Mouse (Mus musculus) liver, postnatal 0 days (tissue): ENCODE measurements around the gene Gsap. TPM values are rescaled to one million over a fixed set of nuclear protein-coding genes. Genes with fewer than 3 reads are reported as not detected.
A peak's percentile ranks its signal among the peaks of the same experiment; 100 is the strongest.

Source experiments
- ATAC-seq: fragments of 200-750 bp; cut with Nextera tagmentation; 2 replicates; pipeline ENCODE4 v1.8.0; 2017; ENCODE audit warnings: mild to moderate bottlenecking, moderate library complexity
- DNase-seq: peaks from one replicate; pipeline ENCODE4 v3.0.0-alpha.2; 2016
- H3K27ac ChIP-seq: fragments of 300-500 bp; sonication (generic); 2 replicates; pipeline ENCODE4 v1.5.1; 2014; ENCODE audit warnings: antibody characterized with exemption, moderate library complexity, mild to moderate bottlenecking, low read depth
- H3K27me3 ChIP-seq: fragments of 300-500 bp; sonication (generic); 2 replicates; pipeline ENCODE4 v1.6.1; 2014; ENCODE audit warnings: low read length, control low read depth, mixed read lengths; ENCODE audit not compliant: insufficient read depth
- H3K36me3 ChIP-seq: fragments of 300-500 bp; sonication (generic); replicated peaks from 2 replicates; pipeline ENCODE4 v1.6.1; 2014; ENCODE audit warnings: mild to moderate bottlenecking, control low read depth, low read length, moderate library complexity, mixed read lengths; ENCODE audit not compliant: insufficient read depth
- H3K4me1 ChIP-seq: fragments of 300-500 bp; sonication (generic); 2 replicates; pipeline ENCODE4 v1.6.1; 2014; ENCODE audit warnings: antibody characterized with exemption, mild to moderate bottlenecking, control low read depth; ENCODE audit not compliant: insufficient read depth
- H3K4me2 ChIP-seq: fragments of 300-500 bp; sonication (generic); 2 replicates; pipeline ENCODE4 v1.6.1; 2014; ENCODE audit warnings: low read depth, mild to moderate bottlenecking, low read length, moderate library complexity, mixed read lengths
- H3K4me3 ChIP-seq: fragments of 300-500 bp; sonication (generic); 2 replicates; pipeline ENCODE4 v1.5.1; 2014; ENCODE audit warnings: low read depth, low read length
- H3K9ac ChIP-seq: fragments of 300-500 bp; sonication (generic); replicated peaks from 2 replicates; pipeline ENCODE4 v1.6.1; 2014; ENCODE audit warnings: mild to moderate bottlenecking, moderate library complexity
- H3K9me3 ChIP-seq: fragments of 300-500 bp; sonication (generic); 2 replicates; pipeline ENCODE4 v1.6.1; 2016; ENCODE audit warnings: mild to moderate bottlenecking, control low read depth, low read length, mixed read lengths
- CTCF ChIP-seq: sonication (generic); IDR thresholded peaks from 2 replicates; pipeline ENCODE4 v1.5.1; 2016; ENCODE audit warnings: antibody characterized with exemption, low read depth
- EP300 ChIP-seq: IDR thresholded peaks from 2 replicates; pipeline ENCODE4 v1.6.1; 2016; ENCODE audit warnings: antibody characterized with exemption, low read depth, mild to moderate bottlenecking
- WGBS: fragments of 180-500 bp; shearing (Covaris S2); extraction: QIAGEN DNeasy Blood & Tissue Kit; methylation state at CpG from one replicate; pipeline ENCODE4 v1.1.7; 2014; ENCODE audit not compliant: insufficient replicate concordance; 5-methylcytosine and 5-hydroxymethylcytosine counted together
- polyA plus RNA-seq: library from polyadenylated mRNA; unstranded; fragments of >200 nt; fragmentation: Nextera tagmentation; extraction: Ambion mirVana; gene quantifications from 2 replicates; pipeline ENCODE4 v1.2.1, GENCODE M21; 2015

The Gsap gene
- polyA plus RNA-seq, 1 experiment from 2014 or later, result 2.9 TPM

GRCm38 (mm10) chr5:21257806-21258205, 71.8 kb downstream of the Gsap start:
- ATAC-seq, result no peak
- Histone ChIP-seq H3K4me1 (peaks cover 2% of the 10 kb centered on the region; the same call in 1 of the 2 replicates), H3K27ac (no peak overlapping the region), H3K36me3 (no peaks in the 10 kb centered on the region), H3K9ac (no peak overlapping the region), H3K4me2 (no peak overlapping the region), H3K4me3 (no peak overlapping the region), H3K9me3 (no peaks in the 10 kb centered on the region), H3K27me3 (no peaks in the 10 kb centered on the region)
- peak; percentile 55 for TF ChIP-seq CTCF
- TF ChIP-seq EP300, result no peak
- no peak for DNase-seq
- 65% methylated on average over 6 of the region's 6 CpGs for WGBS

DNA sequence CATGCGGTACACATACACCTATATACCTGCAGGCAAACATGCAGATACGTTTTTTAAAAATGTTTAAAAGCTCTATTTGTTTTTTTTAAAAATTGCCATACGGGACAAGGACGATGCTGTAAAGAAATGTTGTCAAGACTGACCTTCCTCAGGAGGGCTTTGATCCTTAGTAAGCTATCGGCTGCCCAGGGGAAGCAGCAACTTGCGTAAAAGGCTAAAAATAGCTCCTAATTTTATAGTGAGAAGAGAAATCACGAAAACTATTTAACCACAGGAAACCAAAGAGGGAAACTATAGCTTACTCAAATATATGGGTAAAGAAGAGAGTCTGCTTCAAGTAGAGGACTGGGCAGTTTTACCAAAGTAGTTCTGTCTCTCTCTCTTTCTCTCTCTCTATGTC, 74.7 kb downstream of the Gsap start:
- WGBS, result 46% methylated on average over 7 of the region's 7 CpGs
- Histone ChIP-seq H3K4me1 (peaks cover 2% of the 10 kb centered on the region; the same call in 1 of the 2 replicates), H3K9me3 (no peaks in the 10 kb centered on the region), H3K4me2 (no peak overlapping the region), H3K27me3 (no peaks in the 10 kb centered on the region), H3K36me3 (no peaks in the 10 kb centered on the region), H3K27ac (no peak overlapping the region), H3K9ac (no peak overlapping the region), H3K4me3 (no peak overlapping the region)
- DNase-seq (no peak), ATAC-seq (no peak)
- TF ChIP-seq EP300 (no peak), CTCF (no peak)

DNA sequence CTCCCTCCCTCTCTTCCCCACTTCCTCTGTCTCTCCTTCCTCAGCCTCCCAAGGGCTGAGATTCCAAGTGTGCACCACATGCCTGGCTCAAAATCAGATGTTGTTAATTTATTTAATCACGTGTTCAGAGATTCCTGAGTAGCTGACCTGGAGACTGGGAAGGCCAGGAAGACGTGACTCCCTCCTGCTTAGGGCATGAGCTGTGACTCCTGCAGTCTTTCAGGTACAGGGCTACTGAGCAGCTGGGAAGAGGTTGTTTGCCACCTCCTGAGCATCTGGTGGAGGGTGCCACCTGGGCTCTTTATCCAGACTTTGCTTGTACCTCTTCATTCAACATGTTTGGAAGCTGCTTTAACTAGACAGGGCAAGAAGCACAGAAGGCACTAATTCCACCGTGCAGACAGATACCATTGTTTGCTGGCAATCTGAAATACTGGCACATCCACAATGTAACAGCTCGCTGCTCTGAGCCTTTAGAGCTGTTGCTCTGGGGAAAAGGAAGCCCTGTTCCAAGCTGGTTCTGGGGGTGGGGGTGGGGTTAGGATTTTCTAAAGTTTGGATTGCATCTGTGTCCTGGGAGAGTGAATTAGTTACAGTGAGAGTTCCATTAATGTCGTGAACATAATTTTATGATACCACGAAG, 75.3 kb downstream of the Gsap start:
- Histone ChIP-seq H3K27ac (no peak overlapping the region), H3K9ac (no peak overlapping the region), H3K4me1 (peaks cover 2% of the 10 kb centered on the region; the same call in 1 of the 2 replicates), H3K4me3 (no peak overlapping the region), H3K4me2 (no peak overlapping the region), H3K9me3 (no peaks in the 10 kb centered on the region), H3K27me3 (no peaks in the 10 kb centered on the region), H3K36me3 (no peaks in the 10 kb centered on the region)
- 59% methylated on average over 6 of the region's 6 CpGs for WGBS
- no peak for TF ChIP-seq CTCF
- TF ChIP-seq EP300, result no peak
- DNase-seq (no peak), ATAC-seq (no peak)

DNA sequence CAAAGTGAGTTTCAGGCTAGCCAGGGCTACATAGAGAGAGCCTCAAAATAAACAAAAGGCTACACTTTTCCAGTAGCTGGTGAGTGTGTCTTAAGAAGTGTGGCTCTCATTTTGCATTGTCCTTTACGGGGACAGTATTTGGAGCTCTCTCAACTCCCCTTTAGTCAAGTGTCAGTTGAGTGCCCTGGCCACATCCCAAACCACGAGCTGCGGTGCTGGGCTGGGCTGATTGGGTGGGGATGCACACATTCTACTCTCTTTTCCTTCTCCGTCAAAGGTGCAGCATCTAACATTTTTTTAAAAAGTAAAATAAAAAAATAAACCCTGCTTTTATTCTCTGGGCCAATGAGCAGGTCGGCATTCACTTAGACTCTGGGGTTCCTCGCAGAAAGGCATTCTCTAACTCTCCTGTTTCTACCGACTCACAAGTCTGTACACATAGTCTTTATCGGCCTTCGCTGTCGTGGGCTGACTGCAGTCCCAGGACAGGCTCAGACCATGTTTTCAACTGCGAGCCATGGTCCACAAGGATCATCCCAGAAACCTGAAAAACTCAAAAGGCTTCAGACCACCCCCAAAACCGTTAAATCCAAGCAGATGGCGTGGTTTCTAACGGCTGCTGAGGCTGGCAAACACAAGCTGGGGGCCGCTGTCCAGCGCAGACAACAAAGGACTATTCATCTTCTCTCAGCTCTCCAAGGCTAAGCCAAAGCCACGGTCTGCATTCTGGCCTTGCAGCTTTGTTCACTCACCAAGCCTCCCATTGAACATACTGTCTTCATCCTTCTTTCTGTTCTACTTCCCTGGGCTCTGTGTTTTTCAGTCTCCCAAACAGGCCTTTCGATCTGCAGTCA, 77.4 kb downstream of the Gsap start:
- Histone ChIP-seq H3K4me1 (no peaks in the 10 kb centered on the region), H3K4me3 (no peak overlapping the region), H3K9ac (no peak overlapping the region), H3K27ac (no peak overlapping the region), H3K4me2 (no peak overlapping the region), H3K27me3 (no peaks in the 10 kb centered on the region), H3K9me3 (no peaks in the 10 kb centered on the region), H3K36me3 (no peaks in the 10 kb centered on the region)
- DNase-seq (no peak), ATAC-seq (no peak)
- TF ChIP-seq EP300 (no peak), CTCF (no peak)
- 52% methylated on average over 18 of the region's 18 CpGs for WGBS

DNA sequence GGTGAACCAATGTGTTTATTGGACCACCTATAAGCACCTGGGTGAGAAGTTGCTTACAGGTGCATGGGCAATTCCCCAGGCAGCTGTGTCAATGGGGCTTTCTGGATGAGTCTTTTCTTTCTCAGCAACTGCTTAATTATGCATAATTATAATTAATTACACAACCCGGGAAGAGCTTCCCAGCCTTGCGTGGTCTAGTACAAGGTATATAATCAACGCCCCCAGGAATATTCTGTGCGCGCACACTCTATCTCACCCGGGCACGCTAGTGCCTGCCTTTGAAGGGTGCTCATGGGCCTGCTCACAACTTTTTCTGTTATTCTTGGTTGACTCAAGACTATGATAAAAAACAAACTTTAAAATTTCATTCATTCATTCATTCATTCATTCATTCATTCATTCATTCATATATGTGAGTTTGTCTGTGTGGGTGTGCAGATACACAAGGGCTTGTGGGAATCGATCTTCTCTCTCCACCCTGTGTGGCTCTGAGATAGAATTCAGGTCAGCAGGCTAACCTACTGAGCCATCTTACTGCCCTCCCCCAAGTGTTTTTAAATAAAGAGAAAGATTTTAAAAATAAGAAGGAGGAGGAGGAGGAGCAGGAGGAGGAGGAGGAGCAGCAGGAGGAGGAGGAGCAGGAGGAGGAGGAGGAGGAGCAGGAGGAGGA, 78.4 kb downstream of the Gsap start:
- Histone ChIP-seq H3K9ac (no peak overlapping the region), H3K36me3 (no peaks in the 10 kb centered on the region), H3K27me3 (no peaks in the 10 kb centered on the region), H3K4me2 (no peak overlapping the region), H3K4me3 (no peak overlapping the region), H3K9me3 (no peaks in the 10 kb centered on the region), H3K4me1 (no peaks in the 10 kb centered on the region), H3K27ac (no peak overlapping the region)
- DNase-seq (no peak), ATAC-seq (no peak)
- 88% methylated on average over 8 of the region's 8 CpGs for WGBS
- no peak for TF ChIP-seq EP300
- no peak for TF ChIP-seq CTCF

DNA sequence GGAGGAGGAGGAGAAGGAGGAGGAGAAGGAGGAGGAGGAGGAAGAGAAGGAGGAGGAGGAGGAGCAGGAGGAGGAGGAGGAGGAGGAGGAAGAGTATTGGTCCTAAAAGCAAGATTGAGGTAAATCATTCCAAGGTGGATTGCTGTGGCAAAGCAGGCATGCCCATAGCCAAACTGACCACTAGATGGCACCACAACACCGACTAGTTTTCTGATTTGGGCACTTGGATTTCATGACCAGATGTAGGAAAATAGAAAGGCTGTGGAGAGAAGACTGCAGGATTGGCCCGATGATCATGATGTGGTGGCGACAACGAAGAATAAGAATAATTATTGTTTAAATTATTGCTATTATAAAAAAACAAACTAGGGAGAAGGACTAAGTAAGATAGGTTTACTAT, 79.0 kb downstream of the Gsap start:
- DNase-seq, result peak; percentile 84
- ATAC-seq, result no peak
- Histone ChIP-seq H3K4me3 (no peak overlapping the region), H3K9me3 (no peaks in the 10 kb centered on the region), H3K36me3 (no peaks in the 10 kb centered on the region), H3K9ac (no peak overlapping the region), H3K4me2 (no peak overlapping the region), H3K4me1 (no peaks in the 10 kb centered on the region), H3K27ac (no peak overlapping the region), H3K27me3 (no peaks in the 10 kb centered on the region)
- TF ChIP-seq CTCF (peak; percentile 87), EP300 (no peak)
- 15% methylated on average over 4 of the region's 4 CpGs for WGBS
